Mouse (Mus musculus): Measurements from ENCODE around the gene Rpl13.

DNA sequence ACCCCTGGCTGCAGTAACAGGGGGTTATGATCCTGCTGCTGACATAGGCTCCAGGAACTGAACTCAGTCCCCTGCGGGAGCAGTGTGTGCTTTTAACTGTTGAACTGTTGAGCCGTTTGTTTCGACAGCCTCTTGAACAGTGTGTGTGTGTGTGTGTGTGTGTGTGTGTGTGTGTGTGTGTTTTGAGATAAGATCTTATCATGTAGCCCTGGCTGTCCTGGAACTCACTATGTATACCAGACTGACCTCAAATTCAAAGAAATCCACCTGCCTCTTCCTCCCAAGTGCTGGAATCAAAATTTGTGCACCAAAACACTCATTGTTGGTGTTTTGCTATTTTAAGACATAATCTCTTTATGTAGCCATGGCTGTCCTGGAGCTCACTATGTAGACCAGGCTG is 12.5 kb downstream of the Rpl13 start:
- no peak for TF ChIP-seq CTCF (IDR thresholded peaks at IDR 0.05; ENCODE audit: low read depth)
- no peak for TF ChIP-seq EP300 (IDR thresholded peaks at IDR 0.05; ENCODE audit: low read depth)

Measured in liver, postnatal 0 days (tissue).